Mouse (Mus musculus) lung, postnatal 0 days (tissue): ENCODE results near the gene Smyd2. TPM values are rescaled to one million over a fixed set of nuclear protein-coding genes. Genes with fewer than 3 reads are reported as not detected.

Source experiments
- ATAC-seq: fragments of 200-750 bp; cut with Nextera tagmentation; 2 replicates; pipeline ENCODE4 v1.8.0; 2017; ENCODE audit warnings: moderate library complexity
- DNase-seq: peaks from one replicate; pipeline ENCODE4 v3.0.0-alpha.2; 2016; ENCODE audit warnings: low spot score
- H3K27ac ChIP-seq: fragments of 300-500 bp; sonication (generic); 2 replicates; pipeline ENCODE4 v1.5.1; 2014; ENCODE audit warnings: antibody characterized with exemption, mild to moderate bottlenecking, low read length, mixed read lengths
- H3K27me3 ChIP-seq: fragments of 300-500 bp; sonication (generic); replicated peaks from 2 replicates; pipeline ENCODE4 v1.6.1; 2014; ENCODE audit warnings: low read length, mixed read lengths; ENCODE audit not compliant: insufficient read depth
- H3K36me3 ChIP-seq: fragments of 300-500 bp; sonication (generic); 2 replicates; pipeline ENCODE4 v1.6.1; 2014; ENCODE audit warnings: low read length, mixed read lengths; ENCODE audit not compliant: insufficient read depth
- H3K4me1 ChIP-seq: fragments of 300-500 bp; sonication (generic); 2 replicates; pipeline ENCODE4 v1.6.1; 2014; ENCODE audit warnings: antibody characterized with exemption, low read depth, low read length, mixed read lengths; ENCODE audit not compliant: insufficient read depth
- H3K4me2 ChIP-seq: fragments of 300-500 bp; sonication (generic); replicated peaks from 2 replicates; pipeline ENCODE4 v1.6.1; 2014; ENCODE audit warnings: low read depth, mild to moderate bottlenecking, low read length, moderate library complexity, mixed read lengths
- H3K4me3 ChIP-seq: fragments of 300-500 bp; sonication (generic); 2 replicates; pipeline ENCODE4 v1.5.1; 2014; ENCODE audit warnings: low read depth, low read length
- H3K9ac ChIP-seq: fragments of 300-500 bp; sonication (generic); replicated peaks from 2 replicates; pipeline ENCODE4 v1.6.1; 2014; ENCODE audit warnings: low read depth, mild to moderate bottlenecking
- H3K9me3 ChIP-seq: fragments of 300-500 bp; sonication (generic); 2 replicates; pipeline ENCODE4 v1.6.1; 2016; ENCODE audit warnings: low read length, mixed read lengths
- CTCF ChIP-seq: IDR thresholded peaks from 2 replicates; pipeline ENCODE4 v1.5.1; 2016; ENCODE audit warnings: antibody characterized with exemption, mild to moderate bottlenecking
- EP300 ChIP-seq: IDR thresholded peaks from 2 replicates; pipeline ENCODE4 v1.6.1; 2016; ENCODE audit warnings: antibody characterized with exemption, mild to moderate bottlenecking, control low read depth
- WGBS: fragments of 180-500 bp; shearing (Covaris S2); extraction: QIAGEN DNeasy Blood & Tissue Kit; methylation state at CpG from one replicate; pipeline ENCODE4 v1.1.7; 2014; 5-methylcytosine and 5-hydroxymethylcytosine counted together
- polyA plus RNA-seq: library from polyadenylated mRNA; unstranded; fragments of >200 nt; fragmentation: Nextera tagmentation; extraction: Ambion mirVana; gene quantifications from 2 replicates; pipeline ENCODE4 v1.2.1, GENCODE M21; 2015

The Smyd2 gene
- polyA plus RNA-seq, 1 experiment from 2014 or later, result 35.9 TPM

- Histone ChIP-seq H3K9me3 (no peaks in the 10 kb centered on the region), H3K9ac (no peak overlapping the region), H3K4me3 (no peak overlapping the region), H3K36me3 (no peaks in the 10 kb centered on the region), H3K27ac (no peak overlapping the region), H3K27me3 (no peaks in the 10 kb centered on the region), H3K4me1 (peaks cover 8% of the 10 kb centered on the region; the same call in 1 of the 2 replicates), H3K4me2 (peak overlapping the region; percentile 22; the same call in 1 of the 2 replicates)
- DNase-seq (peak; percentile 80), ATAC-seq (peak; percentile 81)
- TF ChIP-seq CTCF, result no peak
- TF ChIP-seq EP300, result no peak
- WGBS, result 35% methylated on average over 13 of the region's 13 CpGs
Measured at GRCm38 (mm10) chr1:189910685-189911345, 11.3 kb downstream of the Smyd2 start.

- 87% methylated on average over 11 of the region's 11 CpGs for WGBS
Measured at GRCm38 (mm10) chr1:189903169-189903568, 19.0 kb downstream of the Smyd2 start.

GRCm38 (mm10) chr1:189902413-189902812 is 19.8 kb downstream of the Smyd2 start:
- Histone ChIP-seq H3K9me3 (no peaks in the 10 kb centered on the region), H3K27ac (no peak overlapping the region), H3K4me1 (no peaks in the 10 kb centered on the region), H3K27me3 (no peaks in the 10 kb centered on the region), H3K36me3 (no peaks in the 10 kb centered on the region), H3K4me3 (no peak overlapping the region), H3K9ac (no peak overlapping the region), H3K4me2 (no peak overlapping the region)
- no peak for TF ChIP-seq EP300
- ATAC-seq (no peak), DNase-seq (no peak)
- 91% methylated on average over 9 of the region's 9 CpGs for WGBS

More at GRCm38 (mm10) chr1:189903169-189903568, 19.0 kb downstream of the Smyd2 start:
- Histone ChIP-seq H3K27me3 (no peaks in the 10 kb centered on the region), H3K4me2 (no peak overlapping the region), H3K4me1 (no peaks in the 10 kb centered on the region), H3K36me3 (no peaks in the 10 kb centered on the region), H3K9me3 (no peaks in the 10 kb centered on the region), H3K4me3 (no peak overlapping the region), H3K9ac (no peak overlapping the region), H3K27ac (no peak overlapping the region)
- ATAC-seq (no peak), DNase-seq (no peak)
- TF ChIP-seq EP300, result no peak
- no peak for TF ChIP-seq CTCF

- no peaks in the 10 kb centered on the region for H3K9me3 ChIP-seq
- WGBS, result 80% methylated on average over 6 of the region's 6 CpGs
- H3K36me3 ChIP-seq, result 0 out of 2 replicates have a peak, but pooled peaks cover 6% of the 10 kb centered on the region
- no peak overlapping the region for H3K27ac ChIP-seq
- H3K4me1 ChIP-seq, result no peaks in the 10 kb centered on the region
- no peak for DNase-seq
- no peak for ATAC-seq
- H3K4me3 ChIP-seq, result no peak overlapping the region
- no peak for TF ChIP-seq EP300
- no peak for TF ChIP-seq CTCF
- H3K9ac ChIP-seq, result no peak overlapping the region
- no peak overlapping the region for H3K4me2 ChIP-seq
- H3K27me3 ChIP-seq, result no peaks in the 10 kb centered on the region
Measured at GRCm38 (mm10) chr1:189899526-189899925, 22.6 kb downstream of the Smyd2 start.

- Histone ChIP-seq H3K4me2 (no peak overlapping the region), H3K9ac (no peak overlapping the region), H3K27ac (no peak overlapping the region), H3K4me1 (no peaks in the 10 kb centered on the region), H3K4me3 (no peak overlapping the region), H3K36me3 (0 out of 2 replicates have a peak, but pooled peaks cover 6% of the 10 kb centered on the region), H3K27me3 (no peaks in the 10 kb centered on the region), H3K9me3 (no peaks in the 10 kb centered on the region)
- DNase-seq (no peak), ATAC-seq (no peak)
- 68% methylated on average over 13 of the region's 13 CpGs for WGBS
- no peak for TF ChIP-seq CTCF
- no peak for TF ChIP-seq EP300
Measured at GRCm38 (mm10) chr1:189898708-189899107, 23.5 kb downstream of the Smyd2 start.

GRCm38 (mm10) chr1:189897861-189898260 is 24.3 kb downstream of the Smyd2 start:
- ATAC-seq (no peak), DNase-seq (no peak)
- no peak overlapping the region for H3K4me3 ChIP-seq
- H3K36me3 ChIP-seq, result 0 out of 2 replicates have a peak, but pooled peaks cover 6% of the 10 kb centered on the region
- no peaks in the 10 kb centered on the region for H3K4me1 ChIP-seq
- H3K9me3 ChIP-seq, result no peaks in the 10 kb centered on the region
- TF ChIP-seq EP300, result no peak
- no peak for TF ChIP-seq CTCF
- no peak overlapping the region for H3K27ac ChIP-seq
- H3K9ac ChIP-seq, result no peak overlapping the region
- no peak overlapping the region for H3K4me2 ChIP-seq
- H3K27me3 ChIP-seq, result no peaks in the 10 kb centered on the region
- WGBS, result 85% methylated on average over 9 of the region's 9 CpGs
